Mouse (Mus musculus): Measurements from ENCODE around the gene Vhl.

DNA sequence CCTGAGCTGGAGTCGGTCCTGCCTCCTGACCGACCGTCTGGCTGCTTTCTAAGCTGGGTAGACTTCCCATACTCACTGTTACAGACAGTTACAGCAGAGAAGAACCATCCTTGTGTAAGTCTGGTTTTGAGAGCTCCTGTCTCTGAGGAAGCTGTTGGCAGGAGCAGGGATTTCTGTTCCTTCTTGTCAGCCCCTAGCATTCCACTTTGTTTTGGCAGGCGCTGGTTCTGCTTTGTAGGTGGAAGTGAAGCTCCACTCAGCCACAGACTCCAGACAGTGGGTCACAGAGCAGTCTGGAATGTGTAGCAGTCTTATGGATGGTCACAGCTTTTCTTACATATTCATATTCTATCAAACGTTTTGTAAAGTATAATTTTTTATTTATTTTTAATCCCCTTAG is 6.6 kb downstream of the Vhl start:
- no peak for TF ChIP-seq CTCF (IDR thresholded peaks at IDR 0.05; ENCODE audit: low read depth, low read length)
- no peak for TF ChIP-seq POLR2A (IDR thresholded peaks at IDR 0.05; ENCODE audit: borderline replicate concordance, low read depth, low read length)
